Mouse (Mus musculus) heart, postnatal 0 days (tissue): Measurements from ENCODE around the gene Nkrf. TPM values are rescaled to one million over a fixed set of nuclear protein-coding genes. Genes with fewer than 3 reads are reported as not detected.

Experiments
- ATAC-seq: fragments of 200-750 bp; cut with Nextera tagmentation; 2 replicates; pipeline ENCODE4 v1.8.0; 2017; ENCODE audit warnings: low read depth, moderate number of reproducible peaks, moderate library complexity; ENCODE audit not compliant: insufficient read depth
- DNase-seq: peaks from one replicate; pipeline ENCODE4 v3.0.0-alpha.2; 2016; ENCODE audit warnings: low spot score
- H3K27ac ChIP-seq: fragments of 300-500 bp; sonication (generic); 2 replicates; pipeline ENCODE4 v1.5.1; 2014; ENCODE audit warnings: low read depth, mild to moderate bottlenecking
- H3K27me3 ChIP-seq: fragments of 300-500 bp; sonication (generic); 2 replicates; pipeline ENCODE4 v1.6.1; 2014; ENCODE audit warnings: low read length, mixed read lengths; ENCODE audit not compliant: control insufficient read depth, insufficient read depth
- H3K36me3 ChIP-seq: fragments of 300-500 bp; sonication (generic); replicated peaks from 2 replicates; pipeline ENCODE4 v1.6.1; 2014; ENCODE audit warnings: low read length, mixed read lengths; ENCODE audit not compliant: control insufficient read depth, insufficient read depth
- H3K4me1 ChIP-seq: fragments of 300-500 bp; sonication (generic); 2 replicates; pipeline ENCODE4 v1.6.1; 2014; ENCODE audit warnings: antibody characterized with exemption; ENCODE audit not compliant: control insufficient read depth, insufficient read depth
- H3K4me2 ChIP-seq: fragments of 300-500 bp; sonication (generic); 2 replicates; pipeline ENCODE4 v1.6.1; 2014; ENCODE audit warnings: low read depth, mild to moderate bottlenecking, low read length, moderate library complexity
- H3K4me3 ChIP-seq: fragments of 300-500 bp; sonication (generic); 2 replicates; pipeline ENCODE4 v1.5.1; 2014; ENCODE audit warnings: low read depth, low read length
- H3K9ac ChIP-seq: fragments of 300-500 bp; sonication (generic); replicated peaks from 2 replicates; pipeline ENCODE4 v1.6.1; 2014; ENCODE audit warnings: low read depth, low read length, mixed read lengths
- H3K9me3 ChIP-seq: fragments of 300-500 bp; sonication (generic); replicated peaks from 2 replicates; pipeline ENCODE4 v1.6.1; 2016; ENCODE audit warnings: low read length; ENCODE audit not compliant: control insufficient read depth
- CTCF ChIP-seq: IDR thresholded peaks from 2 replicates; pipeline ENCODE4 v1.5.1; 2016; ENCODE audit warnings: antibody characterized with exemption, control low read depth, low read depth
- EP300 ChIP-seq: IDR thresholded peaks from 2 replicates; pipeline ENCODE4 v1.6.1; 2016; ENCODE audit warnings: antibody characterized with exemption, low read depth
- WGBS: fragments of 180-500 bp; shearing (Covaris S2); extraction: QIAGEN DNeasy Blood & Tissue Kit; methylation state at CpG from one replicate; pipeline ENCODE4 v1.1.7; 2014; 5-methylcytosine and 5-hydroxymethylcytosine counted together
- polyA plus RNA-seq: library from polyadenylated mRNA; unstranded; fragments of >200 nt; fragmentation: Nextera tagmentation; extraction: Ambion mirVana; gene quantifications from 2 replicates; pipeline ENCODE4 v1.2.1, GENCODE M21; 2015
- total RNA-seq: library from RNA; depleted of rRNA; stranded (reverse); fragments of >200 nt; gene quantifications from 2 replicates; pipeline ENCODE4 v1.2.3, GENCODE M21; 2014; ENCODE audit warnings: low replicate concordance

Nkrf gene
- total and polyA plus RNA-seq, 2 experiments from 2014 or later: 0.51 to 5.7 TPM

GRCm38 (mm10) chrX:36874178-36874696 is 28.5 kb downstream of the Nkrf start:
- peak; percentile 96 for ATAC-seq
- H3K27me3 ChIP-seq: no peaks in the 10 kb centered on the region

GRCm38 (mm10) chrX:36873765-36874164 is 28.9 kb downstream of the Nkrf start, which contains the start of the genes Ube2a and C330007P06Rik:
Ube2a (plus strand) TSS chrX:36873900.
C330007P06Rik (minus strand) TSS chrX:36874111.
- 34% methylated on average over 8 of the region's 8 CpGs for WGBS
- no peak for ATAC-seq
- TF ChIP-seq CTCF (no peak), EP300 (no peak)
- DNase-seq: no peak
- Histone ChIP-seq H3K27ac (peak within 1 kb of the TSS; percentile 83), H3K4me3 (peak within 1 kb of the TSS; percentile 86), H3K4me1 (no peaks in the 10 kb centered on the region), H3K36me3 (no peaks in the 10 kb centered on the region), H3K27me3 (no peaks in the 10 kb centered on the region), H3K4me2 (peak within 1 kb of the TSS; percentile 71), H3K9me3 (no peaks in the 10 kb centered on the region), H3K9ac (peak within 1 kb of the TSS; percentile 93)

More at GRCm38 (mm10) chrX:36874178-36874696, 28.5 kb downstream of the Nkrf start:
- WGBS: 11% methylated on average over 57 of the region's 57 CpGs
- H3K36me3 ChIP-seq: no peaks in the 10 kb centered on the region
- no peaks in the 10 kb centered on the region for H3K4me1 ChIP-seq
- H3K9ac ChIP-seq: peak overlapping the region; percentile 93
- no peak for TF ChIP-seq CTCF
- peak; percentile 32; the same call in 1 of the 2 replicates for TF ChIP-seq EP300
- no peaks in the 10 kb centered on the region for H3K9me3 ChIP-seq
- peak overlapping the region; percentile 86 for H3K4me3 ChIP-seq
- DNase-seq: peak; percentile 69
- peak overlapping the region; percentile 83 for H3K27ac ChIP-seq
- H3K4me2 ChIP-seq: peak overlapping the region; percentile 71

- ATAC-seq: no peak
- 52% methylated on average over 3 of the region's 3 CpGs for WGBS
Observed at GRCm38 (mm10) chrX:36870372-36870771, 32.3 kb downstream of the Nkrf start.

GRCm38 (mm10) chrX:36864609-36865328 is 37.9 kb downstream of the Nkrf start:
- no peak for ATAC-seq
- TF ChIP-seq CTCF (no peak), EP300 (no peak)
- Histone ChIP-seq H3K36me3 (no peaks in the 10 kb centered on the region), H3K27ac (peak overlapping the region; percentile 61), H3K27me3 (no peaks in the 10 kb centered on the region), H3K9me3 (no peaks in the 10 kb centered on the region), H3K4me3 (peak overlapping the region; percentile 52), H3K4me1 (no peaks in the 10 kb centered on the region), H3K4me2 (peak overlapping the region; percentile 45; the same call in 1 of the 2 replicates), H3K9ac (peak overlapping the region; percentile 46; the same call in 1 of the 2 replicates)
- DNase-seq: no peak
- WGBS: 52% methylated on average over 8 of the region's 8 CpGs

More at GRCm38 (mm10) chrX:36870372-36870771, 32.3 kb downstream of the Nkrf start:
- Histone ChIP-seq H3K9ac (no peak overlapping the region), H3K36me3 (no peaks in the 10 kb centered on the region), H3K4me1 (no peaks in the 10 kb centered on the region), H3K9me3 (no peaks in the 10 kb centered on the region), H3K4me2 (no peak overlapping the region), H3K4me3 (no peak overlapping the region), H3K27me3 (no peaks in the 10 kb centered on the region), H3K27ac (no peak overlapping the region)
- no peak for DNase-seq
- no peak for TF ChIP-seq EP300
- no peak for TF ChIP-seq CTCF

- Histone ChIP-seq H3K9ac (peak overlapping the region; percentile 46), H3K9me3 (no peaks in the 10 kb centered on the region), H3K4me3 (peak overlapping the region; percentile 52), H3K4me2 (peak overlapping the region; percentile 56), H3K27ac (peak overlapping the region; percentile 61), H3K36me3 (no peaks in the 10 kb centered on the region), H3K4me1 (no peaks in the 10 kb centered on the region), H3K27me3 (no peaks in the 10 kb centered on the region)
- DNase-seq (peak; percentile 69), ATAC-seq (peak; percentile 87)
- TF ChIP-seq CTCF: no peak
- TF ChIP-seq EP300: no peak
- whole genome bisulfite sequencing: 12% methylated on average over 42 of the region's 44 CpGs
Observed at GRCm38 (mm10) chrX:36863766-36864608, 38.7 kb downstream of the Nkrf start.
